Mouse (Mus musculus) testis, adult 2 months (tissue): Measurements from ENCODE around the gene Rufy1.
A peak's percentile ranks its signal among the peaks of the same experiment; 100 is the strongest.

Source experiments
- CTCF ChIP-seq: fragments of 200-500 bp; IDR thresholded peaks from 2 replicates; pipeline ENCODE4 v1.5.1; 2012; ENCODE audit warnings: low read depth, mild to moderate bottlenecking, inconsistent platforms, low read length, moderate library complexity; ENCODE audit not compliant: control insufficient read depth, insufficient read depth, insufficient replicate concordance
- POLR2A ChIP-seq: fragments of 200-500 bp; IDR thresholded peaks from 2 replicates; pipeline ENCODE4 v1.6.1; 2012; ENCODE audit warnings: low read depth, mild to moderate bottlenecking, inconsistent platforms, low read length, moderate library complexity; ENCODE audit not compliant: control insufficient read depth

GRCm38 (mm10) chr11:50376911-50377891 lies 53.7 kb downstream of the Rufy1 start, which contains the start of gene Hnrnph1:
- TF ChIP-seq POLR2A (peak; percentile 100), CTCF (no peak)
